Mouse (Mus musculus): ENCODE data around the gene Ncoa5.

Ncoa5 gene

DNA sequence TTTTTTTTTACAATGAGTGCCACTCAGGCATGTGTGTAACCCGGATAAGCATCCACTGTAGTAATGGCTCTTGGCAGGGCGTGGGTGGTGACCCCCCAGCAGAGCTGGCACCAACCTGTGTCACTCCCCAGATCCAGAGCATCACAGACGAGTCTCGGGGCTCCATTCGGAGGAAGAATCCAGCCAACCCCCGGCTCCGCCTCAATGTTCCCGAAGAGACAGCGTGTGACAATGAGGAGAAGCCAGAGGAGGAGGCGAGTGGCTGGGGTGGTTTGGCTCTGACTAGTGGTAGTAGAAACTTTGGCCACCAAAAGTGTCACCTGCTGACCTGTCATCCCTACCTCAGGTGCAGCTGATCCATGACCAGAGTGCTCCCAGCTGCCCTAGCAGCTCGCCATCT lies 38.7 kb downstream of the Ncoa5 start:
- CTCF ChIA-PET: interaction anchor here (0.7 kb wide), 1 partner anchor 19 kb away, joined by 5 read pairs; no protein-coding TSS in a partner anchor

GRCm38 (mm10) chr2:164994659-164995428 lies 39.8 kb downstream of the Ncoa5 start:
- CTCF ChIA-PET: no interaction called here

- CTCF ChIA-PET: no interaction called here
Measured at GRCm38 (mm10) chr2:164994156-164994555, 40.5 kb downstream of the Ncoa5 start.

GRCm38 (mm10) chr2:164991808-164992207 lies 42.9 kb downstream of the Ncoa5 start:
- CTCF ChIA-PET: no interaction called here

- CTCF ChIA-PET: no interaction called here
Measured at GRCm38 (mm10) chr2:164991111-164991510, 43.6 kb downstream of the Ncoa5 start.

DNA sequence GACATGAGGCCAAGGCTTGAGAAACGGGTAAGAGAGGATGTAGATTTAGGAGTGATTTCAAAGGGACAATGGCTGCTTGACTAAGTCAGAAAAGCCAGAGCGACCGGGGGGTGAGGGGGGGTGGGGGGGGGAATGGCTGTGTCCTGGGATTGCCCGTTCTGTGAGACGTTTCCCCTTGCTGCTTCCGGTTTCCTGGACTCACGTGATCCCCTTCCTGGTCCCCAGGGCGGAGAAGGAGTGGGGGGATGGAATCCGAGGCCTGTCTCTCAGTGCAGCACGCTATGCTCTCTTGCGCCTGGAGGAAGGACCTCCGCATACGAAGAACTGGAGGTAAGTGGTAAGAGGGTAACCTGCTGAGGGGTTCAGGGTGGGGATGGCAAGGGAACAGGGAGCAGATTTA lies 45.9 kb downstream of the Ncoa5 start:
- CTCF ChIA-PET: no interaction called here

DNA sequence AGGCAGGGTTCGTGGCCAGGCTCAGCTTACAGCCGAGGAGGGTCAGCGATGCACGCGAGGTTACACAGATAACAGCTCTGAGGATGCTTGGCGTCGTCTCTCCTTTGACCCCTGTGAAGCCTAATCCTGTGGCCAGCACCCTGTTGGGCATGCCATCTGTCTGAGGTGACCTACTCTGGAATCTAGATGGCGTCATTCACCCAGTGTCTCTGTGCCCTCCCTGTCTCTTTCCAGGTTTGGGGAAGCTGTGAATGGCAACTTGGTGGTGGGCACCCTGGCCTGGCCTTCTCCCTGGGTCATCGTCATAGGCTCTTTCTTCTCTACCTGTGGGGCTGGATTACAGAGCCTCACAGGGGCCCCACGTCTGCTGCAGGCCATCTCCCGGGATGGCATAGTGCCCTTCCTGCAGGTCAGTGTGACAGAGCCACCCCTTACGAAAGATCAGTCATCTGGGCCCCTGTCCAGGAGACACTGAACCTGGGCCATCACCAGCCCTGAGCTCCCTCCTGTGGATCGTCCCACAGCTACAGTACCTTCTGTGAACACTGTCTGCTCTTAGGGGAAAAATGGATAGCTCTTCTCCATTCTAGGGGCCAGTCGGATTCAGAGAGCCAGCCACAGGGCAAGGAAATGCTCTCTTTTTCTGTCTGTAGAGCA lies 48.2 kb downstream of the Ncoa5 start:
- CTCF ChIA-PET: no interaction called here

DNA sequence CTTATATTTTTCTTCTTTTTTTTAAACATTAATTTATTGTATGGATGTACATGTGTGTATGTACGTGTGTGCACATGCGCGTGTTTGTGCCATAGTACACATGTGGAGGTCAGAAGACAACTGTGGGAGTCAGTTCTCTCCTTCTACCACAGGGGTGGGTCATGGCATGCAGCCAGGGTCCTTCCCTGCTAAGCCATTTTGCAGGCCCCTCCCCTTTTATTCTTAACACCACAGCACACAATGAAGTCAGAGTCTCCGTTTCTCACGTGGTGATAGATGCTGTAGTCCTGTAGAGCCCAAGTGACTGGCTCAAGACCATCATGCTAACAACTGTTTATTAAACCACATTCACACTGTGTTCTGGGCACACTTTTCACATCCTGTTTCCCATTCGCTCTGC lies 48.7 kb downstream of the Ncoa5 start:
- CTCF ChIA-PET: no interaction called here

- CTCF ChIA-PET: no interaction called here
Measured at GRCm38 (mm10) chr2:164979749-164980148, 54.9 kb downstream of the Ncoa5 start.

DNA sequence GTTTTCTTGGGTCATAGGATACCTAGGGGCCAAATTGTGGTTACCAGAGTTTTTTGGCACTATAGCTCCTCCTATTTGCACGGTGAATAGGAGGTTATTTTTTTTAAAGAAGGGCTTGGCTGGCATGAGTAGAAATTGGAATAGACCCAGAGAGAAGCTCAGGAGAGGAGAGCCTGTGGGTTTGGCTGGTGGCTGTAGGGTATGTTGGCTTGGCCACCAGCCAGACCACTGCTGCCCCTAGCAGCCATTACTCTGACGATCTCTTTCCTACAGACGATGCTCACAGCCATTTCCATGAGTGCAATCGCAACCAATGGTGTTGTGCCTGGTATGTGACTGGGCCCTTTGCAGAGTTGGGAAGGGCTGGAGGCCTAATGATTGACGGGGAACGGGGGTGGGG lies 59.1 kb downstream of the Ncoa5 start:
- CTCF ChIA-PET: no interaction called here

GRCm38 (mm10) chr2:164972646-164973045 lies 62.0 kb downstream of the Ncoa5 start:
- CTCF ChIA-PET: no interaction called here

DNA sequence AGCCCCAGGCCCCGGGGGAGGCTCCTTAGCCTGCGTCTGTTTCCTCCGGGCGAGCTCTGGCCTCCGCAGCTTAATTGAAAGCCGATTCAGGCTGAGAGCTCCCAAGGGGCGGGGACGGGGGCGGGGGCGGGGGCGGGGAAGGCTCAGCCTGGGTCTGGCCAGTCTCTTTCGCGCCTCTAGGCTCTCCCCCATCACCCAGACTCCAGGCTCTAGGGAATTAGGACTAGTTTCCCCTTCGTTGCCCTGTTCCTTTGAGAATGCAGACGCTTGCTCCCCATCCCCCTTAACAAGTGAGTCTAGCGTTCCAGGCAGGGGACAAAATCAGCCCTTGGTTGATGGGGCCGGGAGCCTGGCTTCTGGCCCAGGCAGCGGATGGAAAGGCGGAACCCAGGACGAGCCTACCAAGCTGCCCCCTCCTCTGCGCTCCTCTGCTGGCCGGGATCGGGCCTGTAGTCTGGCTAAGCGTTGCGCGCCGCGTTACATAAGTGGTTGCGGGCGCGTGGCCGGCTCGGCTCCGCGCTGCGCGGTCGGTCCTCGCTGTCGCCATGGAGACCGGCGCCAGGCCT lies 64.0 kb downstream of the Ncoa5 start:
- CTCF ChIA-PET: no interaction called here

- CTCF ChIA-PET: no interaction called here
Measured at GRCm38 (mm10) chr2:164969348-164969781, 65.3 kb downstream of the Ncoa5 start.

- CTCF ChIA-PET: no interaction called here
Measured at GRCm38 (mm10) chr2:164968451-164968851, 66.2 kb downstream of the Ncoa5 start.

DNA sequence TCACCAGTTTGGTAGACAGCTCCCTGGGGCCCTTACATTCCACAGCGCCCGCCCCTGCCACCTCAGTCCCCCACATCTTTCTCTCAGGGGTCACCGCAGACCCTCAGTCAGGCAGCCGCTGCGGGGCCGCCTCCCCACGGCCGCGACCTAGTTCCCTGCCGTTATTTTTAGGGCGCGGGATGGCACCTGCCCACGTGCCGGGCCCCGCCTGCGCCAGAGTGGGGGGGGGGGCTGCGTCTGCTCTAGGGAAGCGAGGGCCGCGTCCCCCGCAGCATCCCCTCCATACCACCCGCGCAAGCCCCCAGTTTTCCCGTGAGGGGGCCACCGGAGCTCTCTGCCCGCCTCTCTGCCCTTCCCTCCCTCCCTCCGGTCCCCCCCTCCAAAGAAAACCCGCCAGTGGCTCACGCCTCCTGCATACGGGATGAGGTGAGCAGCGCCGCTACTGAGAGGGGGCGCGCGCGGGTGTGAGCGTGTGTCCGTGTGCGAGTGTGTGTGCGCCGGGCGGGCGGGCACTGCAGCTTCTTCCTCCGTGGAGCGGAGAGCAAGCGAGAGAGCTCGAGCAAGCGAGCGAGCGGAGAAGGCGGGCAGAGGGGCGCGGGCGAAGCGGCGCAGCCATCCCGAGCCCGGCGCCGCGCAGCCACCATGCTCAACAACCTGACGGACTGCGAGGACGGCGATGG lies 66.8 kb downstream of the Ncoa5 start:
- CTCF ChIA-PET: no interaction called here

DNA sequence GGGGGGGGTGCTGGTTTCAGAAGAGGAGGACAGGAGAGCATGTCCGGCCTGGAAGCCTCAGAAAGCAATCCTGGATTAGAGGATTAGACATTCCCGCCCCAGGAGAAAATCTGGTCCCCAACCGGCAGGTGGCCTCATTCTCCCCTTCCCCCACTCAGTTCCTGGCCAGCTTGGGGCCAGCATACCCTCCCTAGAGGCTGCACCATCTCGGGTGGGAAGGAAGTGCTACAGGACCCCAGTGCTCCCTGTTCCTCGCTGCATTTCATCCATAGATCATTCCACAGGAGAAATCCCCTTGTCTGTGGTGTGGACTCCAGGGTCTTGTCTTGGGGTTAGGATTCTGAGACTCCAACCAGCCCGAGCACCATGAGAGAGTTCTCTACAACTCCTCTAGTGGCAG lies 67.5 kb downstream of the Ncoa5 start:
- CTCF ChIA-PET: no interaction called here

GRCm38 (mm10) chr2:164966381-164966780 lies 68.3 kb downstream of the Ncoa5 start:
- CTCF ChIA-PET: no interaction called here

DNA sequence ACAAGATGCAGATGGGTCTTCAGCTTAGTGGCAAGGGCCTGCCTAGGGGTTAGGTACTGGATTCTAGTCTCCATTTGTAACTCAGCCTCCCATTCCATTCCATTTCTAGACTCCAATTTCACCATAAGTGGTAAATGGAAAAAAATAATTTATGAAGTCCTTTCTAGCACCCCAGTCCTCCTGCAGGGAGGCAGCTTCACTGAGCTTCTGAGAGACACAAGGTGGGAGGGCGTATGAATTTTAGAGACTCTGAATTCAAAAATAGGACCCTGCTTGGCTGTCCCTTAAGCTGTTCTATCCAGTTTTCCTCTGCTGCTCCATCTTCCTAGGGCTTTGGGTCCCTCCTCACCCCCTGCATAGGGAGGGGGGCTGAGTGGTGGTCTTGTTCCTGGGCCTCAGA lies 69.7 kb downstream of the Ncoa5 start:
- CTCF ChIA-PET: interaction anchor here (0.7 kb wide), 1 partner anchor 1231 kb away, joined by 12 read pairs; no protein-coding TSS in a partner anchor

DNA sequence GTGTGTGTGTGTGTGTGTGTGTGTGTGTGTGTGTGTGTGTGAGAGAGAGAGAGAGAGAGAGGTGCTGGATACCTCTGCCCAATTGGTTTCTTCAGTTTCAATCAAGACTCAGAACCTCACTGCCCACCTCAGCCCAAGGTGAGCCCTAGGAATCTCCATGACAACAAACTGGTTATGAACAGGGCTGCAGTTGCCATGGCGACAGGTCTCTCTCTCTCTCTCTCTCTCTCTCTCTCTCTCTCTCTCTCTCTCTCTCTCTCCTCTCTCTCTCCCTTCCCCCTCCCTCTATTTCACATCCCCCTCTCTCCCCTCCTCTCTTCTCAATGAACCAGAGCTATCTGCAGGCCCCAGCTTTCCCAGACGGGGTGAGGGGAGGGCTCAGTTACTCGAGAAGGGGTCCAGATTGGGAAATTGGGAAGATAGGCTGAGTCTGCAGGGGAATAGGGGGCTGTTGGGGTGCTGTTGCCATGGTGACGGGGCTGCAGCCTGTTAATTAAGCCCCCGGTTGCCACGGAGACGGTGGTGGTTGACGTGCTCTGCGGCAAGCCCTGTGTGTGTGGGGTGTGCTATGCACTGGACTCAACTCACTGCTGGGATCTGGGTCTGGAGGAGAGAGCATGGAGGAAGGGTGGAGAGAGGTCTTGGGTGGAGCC lies 70.3 kb downstream of the Ncoa5 start:
- CTCF ChIA-PET: interaction anchor here (0.7 kb wide), 1 partner anchor 1232 kb away, joined by 12 read pairs; no protein-coding TSS in a partner anchor

DNA sequence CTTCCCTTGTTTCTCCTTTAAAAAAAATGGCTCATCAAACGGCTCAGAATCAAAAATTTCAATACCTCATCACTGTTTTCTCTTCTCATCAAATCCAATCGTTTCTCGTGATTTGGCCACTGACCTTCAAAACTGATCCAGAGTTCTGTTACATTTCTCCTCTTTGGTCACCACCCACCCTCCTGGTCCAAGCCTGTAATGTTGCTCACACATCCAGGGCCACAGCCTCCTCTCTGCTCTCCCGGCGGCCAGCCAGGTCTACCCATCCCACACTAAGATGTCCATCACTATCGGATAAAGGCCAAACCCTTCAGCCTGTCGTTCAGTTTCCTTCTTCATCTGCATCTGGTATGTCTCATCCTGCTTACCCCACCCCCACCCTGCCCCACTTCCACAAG lies 72.5 kb downstream of the Ncoa5 start:
- CTCF ChIA-PET: interaction anchor here (0.7 to 1.6 kb wide), 5 partner anchors 45 to 152 kb away, joined by 3 to 12 read pairs (median 4); no protein-coding TSS in a partner anchor

DNA sequence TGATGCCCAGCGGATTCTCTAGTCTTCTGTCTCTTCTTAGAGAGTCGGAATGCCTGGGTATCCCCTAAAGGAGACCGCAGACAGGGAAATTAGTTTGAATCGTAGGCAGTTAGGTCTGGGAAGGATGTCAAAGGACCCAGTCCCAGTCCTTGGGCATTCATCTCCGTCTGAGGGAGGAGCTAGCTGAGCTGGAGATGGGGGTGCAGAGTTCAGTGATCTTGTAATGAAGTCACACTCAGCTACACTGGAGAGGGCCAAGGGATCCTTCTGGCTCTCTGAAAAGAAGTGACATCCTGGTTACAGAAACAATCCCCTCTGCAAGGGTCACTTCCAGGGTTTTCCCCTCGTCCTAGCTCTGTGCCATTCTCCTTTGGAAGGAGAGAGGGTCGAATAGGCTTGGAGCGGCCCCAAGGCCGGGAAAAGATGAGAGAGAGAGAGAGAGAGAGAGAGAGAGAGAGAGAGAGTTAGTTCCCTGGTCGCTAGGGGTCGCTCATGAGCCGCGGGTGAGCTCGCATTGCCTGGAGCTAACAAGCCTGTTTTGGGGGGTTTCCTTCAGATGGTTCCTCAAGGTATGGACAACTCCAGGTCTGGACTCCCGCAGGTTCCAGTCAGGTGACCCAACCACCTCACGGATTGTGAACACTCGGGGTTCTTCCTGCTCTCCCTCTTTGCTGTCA lies 73.0 kb downstream of the Ncoa5 start:
- CTCF ChIA-PET: interaction anchor here (0.6 to 1.6 kb wide), 6 partner anchors 13 to 787 kb away, joined by 3 to 12 read pairs (median 3); no protein-coding TSS in a partner anchor

All from spleen, embryonic (tissue).